Comparison of ENCODE assay signal across 18 mouse cellular contexts in the genomic region with DNA sequence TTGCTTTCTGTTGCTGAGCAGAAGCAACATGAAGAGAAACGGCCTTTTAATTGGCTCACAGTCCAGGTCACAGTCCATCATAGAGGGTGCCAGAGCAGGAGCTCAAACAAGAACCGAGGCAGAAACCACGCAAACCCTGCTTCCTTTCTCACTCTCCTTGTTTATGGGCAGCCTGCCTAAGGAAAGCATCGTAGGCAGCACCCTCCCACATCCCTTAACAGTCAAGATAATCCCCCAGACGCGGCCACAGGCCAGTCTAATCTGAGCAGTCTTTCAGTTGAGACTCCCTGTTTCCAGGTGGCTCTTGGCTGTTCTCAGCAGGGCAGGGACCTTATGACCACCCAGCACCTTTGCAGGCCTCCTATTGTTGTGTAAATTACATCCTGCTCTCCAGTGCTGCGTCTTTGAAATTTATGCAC. TPM values are rescaled to one million over a fixed set of nuclear protein-coding genes. Genes with fewer than 3 reads are reported as not detected.
A peak's percentile ranks its signal among the peaks of the same experiment; 100 is the strongest.
DNase-seq lines count a peak whose midpoint lies in the region; ATAC-seq and TF ChIP-seq lines count a peak whose summit lies in the region.
"Had no signal": no experiment of that assay in that cellular context is flagged by ENCODE, and none has a peak within 500 bp of the region (broad histone marks: within the 10 kb centered on the region; RNA-seq: fewer than 3 reads in every experiment).

No protein-coding gene starts in this region.

- ATAC-seq in hindbrain, embryonic 14.5 days (ENCODE audit: low FRiP score), result no peak
- ATAC-seq in midbrain, postnatal 0 days (ENCODE audit: low FRiP score), result no peak
- ATAC-seq in midbrain, embryonic 12.5 days (ENCODE audit: low FRiP score, low read depth), result peak; percentile 62; the same call in 1 of the 2 replicates

- H3K27me3 ChIP-seq in hindbrain, embryonic 10.5 days (ENCODE audit: insufficient read depth, poor library complexity, severe bottlenecking), result no peaks in the 10 kb centered on the region
- no peaks in the 10 kb centered on the region for H3K27me3 ChIP-seq in hindbrain, embryonic 14.5 days (ENCODE audit: control insufficient read depth, insufficient read depth, low read length)
- no peaks in the 10 kb centered on the region for H3K27me3 ChIP-seq in midbrain, embryonic 10.5 days (ENCODE audit: low read depth, poor library complexity, severe bottlenecking)
- no peaks in the 10 kb centered on the region for H3K27me3 ChIP-seq in midbrain, postnatal 0 days (ENCODE audit: insufficient read depth, low read length)
- H3K27me3 ChIP-seq in midbrain, embryonic 12.5 days, result no peaks in the 10 kb centered on the region
- H3K27me3 ChIP-seq: neural tube, embryonic 12.5 days had no signal

- H3K36me3 ChIP-seq in hindbrain, embryonic 10.5 days, result peaks cover 16% of the 10 kb centered on the region
- peaks cover 59% of the 10 kb centered on the region for H3K36me3 ChIP-seq in hindbrain, embryonic 14.5 days (replicated peaks; ENCODE audit: control insufficient read depth, insufficient read depth)
- peaks cover 10% of the 10 kb centered on the region for H3K36me3 ChIP-seq in midbrain, embryonic 10.5 days
- H3K36me3 ChIP-seq in midbrain, postnatal 0 days (ENCODE audit: insufficient read depth, low read length), result peaks cover 15% of the 10 kb centered on the region; the same call in 1 of the 2 replicates
- peaks cover 14% of the 10 kb centered on the region; the same call in 1 of the 2 replicates for H3K36me3 ChIP-seq in midbrain, embryonic 12.5 days

- no peak for TF ChIP-seq POLR2A in brain, embryonic 14.5 days (IDR thresholded peaks at IDR 0.05; ENCODE audit: borderline replicate concordance, extremely low read depth, insufficient read depth, insufficient read length, poor library complexity, severe bottlenecking)

- 25% methylated on average over 7 of the region's 7 CpGs for WGBS in hindbrain, embryonic 10.5 days
- 12% methylated on average over 7 of the region's 7 CpGs for WGBS in hindbrain, embryonic 14.5 days
- 20% methylated on average over 7 of the region's 7 CpGs for WGBS in midbrain, embryonic 10.5 days
- 12% methylated on average over 7 of the region's 7 CpGs for WGBS in midbrain, postnatal 0 days
- WGBS in midbrain, embryonic 12.5 days, result 12% methylated on average over 7 of the region's 7 CpGs

- H3K9ac ChIP-seq in hindbrain, embryonic 14.5 days, result no peak overlapping the region
- no peak overlapping the region for H3K9ac ChIP-seq in midbrain, postnatal 0 days (replicated peaks; ENCODE audit: low read length, poor library complexity, severe bottlenecking)
- H3K9ac ChIP-seq in midbrain, embryonic 12.5 days (replicated peaks), result 0 out of 2 replicates have a peak overlapping the region, but pooled peaks have one; percentile 11
- H3K9ac ChIP-seq: neural tube, embryonic 12.5 days had no signal

- peak overlapping the region; percentile 57 for H3K27ac ChIP-seq in hindbrain, embryonic 10.5 days
- H3K27ac ChIP-seq in hindbrain, embryonic 14.5 days, result no peak overlapping the region
- peak overlapping the region; percentile 61; the same call in 1 of the 2 replicates for H3K27ac ChIP-seq in midbrain, embryonic 10.5 days (replicated peaks)
- no peak overlapping the region for H3K27ac ChIP-seq in midbrain, postnatal 0 days (ENCODE audit: low read depth, low read length)
- peak overlapping the region; percentile 49 for H3K27ac ChIP-seq in midbrain, embryonic 12.5 days (replicated peaks)
- no peak overlapping the region for H3K27ac ChIP-seq in layer of hippocampus, adult 2 months
- H3K27ac ChIP-seq: heart, adult 2 months; neural tube, embryonic 12.5 days; stomach, postnatal 0 days had no signal

- DNase-seq in hindbrain, embryonic 10.5 days (ENCODE audit: low spot score), result peak; percentile 33
- no peak for DNase-seq in hindbrain, embryonic 14.5 days (ENCODE audit: low spot score)
- DNase-seq in midbrain, embryonic 10.5 days (ENCODE audit: low spot score), result peak; percentile 38
- no peak for DNase-seq in midbrain, postnatal 0 days (ENCODE audit: low spot score)
- peak; percentile 72 for DNase-seq in brain, embryonic 14.5 days (ENCODE audit: low read depth)
- no peak for DNase-seq in ovary, postnatal 14 days (ENCODE audit: low spot score)
- no peak for DNase-seq in layer of hippocampus, adult 2 months (ENCODE audit: low spot score in 2 of 2)
- DNase-seq: cerebellum, postnatal 14 days; heart, adult 2 months; heart, postnatal 10 days; right cerebral cortex, postnatal 25 days; thymus, postnatal 4 days had no signal

- no peak for TF ChIP-seq CTCF in midbrain, postnatal 0 days (IDR thresholded peaks at IDR 0.05)
- TF ChIP-seq CTCF in brain, embryonic 14.5 days (IDR thresholded peaks at IDR 0.05; ENCODE audit: borderline replicate concordance, extremely low read depth, insufficient read depth, insufficient read length), result no peak
- no peak for TF ChIP-seq CTCF in layer of hippocampus, adult 2 months (conservative IDR thresholded peaks at IDR 0.05)

- H3K4me2 ChIP-seq in hindbrain, embryonic 14.5 days (replicated peaks), result no peak overlapping the region
- H3K4me2 ChIP-seq in midbrain, postnatal 0 days (ENCODE audit: low read depth, low read length, poor library complexity, severe bottlenecking), result no peak overlapping the region
- H3K4me2 ChIP-seq in midbrain, embryonic 12.5 days (replicated peaks), result peak overlapping the region; percentile 19; the same call in 1 of the 2 replicates
- H3K4me2 ChIP-seq: neural tube, embryonic 12.5 days had no signal

- peaks cover 16% of the 10 kb centered on the region for H3K4me1 ChIP-seq in hindbrain, embryonic 10.5 days (replicated peaks)
- no peaks in the 10 kb centered on the region; the same call in 1 of the 2 replicates for H3K4me1 ChIP-seq in hindbrain, embryonic 14.5 days (replicated peaks; ENCODE audit: control insufficient read depth, insufficient read depth, low read length)
- peaks cover 14% of the 10 kb centered on the region for H3K4me1 ChIP-seq in midbrain, embryonic 10.5 days
- H3K4me1 ChIP-seq in midbrain, postnatal 0 days (ENCODE audit: insufficient read depth, low read length), result no peaks in the 10 kb centered on the region
- peaks cover 11% of the 10 kb centered on the region for H3K4me1 ChIP-seq in midbrain, embryonic 12.5 days

- no peak overlapping the region for H3K4me3 ChIP-seq in hindbrain, embryonic 10.5 days
- H3K4me3 ChIP-seq in hindbrain, embryonic 14.5 days (replicated peaks; ENCODE audit: low read length), result no peak overlapping the region
- H3K4me3 ChIP-seq in midbrain, embryonic 10.5 days, result no peak overlapping the region
- no peak overlapping the region for H3K4me3 ChIP-seq in midbrain, postnatal 0 days (ENCODE audit: low read depth, low read length)
- H3K4me3 ChIP-seq in midbrain, embryonic 12.5 days, result no peak overlapping the region
- no peak overlapping the region for H3K4me3 ChIP-seq in layer of hippocampus, adult 2 months
- H3K4me3 ChIP-seq: heart, adult 2 months; neural tube, embryonic 12.5 days had no signal

- no peaks in the 10 kb centered on the region for H3K9me3 ChIP-seq in hindbrain, embryonic 10.5 days
- H3K9me3 ChIP-seq in hindbrain, embryonic 14.5 days (ENCODE audit: control insufficient read depth, low read length), result no peaks in the 10 kb centered on the region
- H3K9me3 ChIP-seq in midbrain, embryonic 10.5 days (replicated peaks), result no peaks in the 10 kb centered on the region
- H3K9me3 ChIP-seq in midbrain, postnatal 0 days (ENCODE audit: low read length), result no peaks in the 10 kb centered on the region
- H3K9me3 ChIP-seq in midbrain, embryonic 12.5 days, result no peaks in the 10 kb centered on the region
- H3K9me3 ChIP-seq: neural tube, embryonic 12.5 days had no signal

RNA-seq across cellular contexts. Expression of a gene that starts 33.8 kb away (rescaled TPM):
- 6.9 and 7.0 TPM in 2 replicates for polyA plus RNA-seq in hindbrain, embryonic 10.5 days (2016; fragmentation: Nextera tagmentation; extraction: Ambion mirVana)
- 20.3 and 23.5 TPM in 2 replicates for polyA plus RNA-seq in hindbrain, embryonic 14.5 days (2014; fragmentation: Nextera tagmentation; extraction: Ambion mirVana)
- polyA plus RNA-seq in midbrain, embryonic 10.5 days (2016; fragmentation: Nextera tagmentation; extraction: Ambion mirVana), result 5.9 and 7.7 TPM in 2 replicates
- 35.3 and 37.6 TPM in 2 replicates for total RNA-seq in midbrain, postnatal 0 days (2014; rRNA removed)
- polyA plus RNA-seq in midbrain, postnatal 0 days (2015; fragmentation: Nextera tagmentation; extraction: Ambion mirVana), result 10.7 and 12.0 TPM in 2 replicates
- polyA plus RNA-seq in brain, embryonic 14.5 days (2012; rRNA removed), result 27.3 and 29.5 TPM in 2 replicates
- polyA plus RNA-seq in midbrain, embryonic 12.5 days (2016; fragmentation: Nextera tagmentation; extraction: Ambion mirVana), result 16.6 and 18.7 TPM in 2 replicates
- 10 to 100 TPM; 27.1 to 28.1 TPM for total RNA-seq in layer of hippocampus, adult 2 months (2021)

RNA-seq across cellular contexts. Expression of a gene that starts 39.7 kb away (rescaled TPM):
- 9.7 and 10.8 TPM in 2 replicates for polyA plus RNA-seq in hindbrain, embryonic 10.5 days (2016; fragmentation: Nextera tagmentation; extraction: Ambion mirVana)
- polyA plus RNA-seq in hindbrain, embryonic 14.5 days (2014; fragmentation: Nextera tagmentation; extraction: Ambion mirVana), result 1.7 and 1.8 TPM in 2 replicates
- polyA plus RNA-seq in midbrain, embryonic 10.5 days (2016; fragmentation: Nextera tagmentation; extraction: Ambion mirVana), result 5.4 and 8.9 TPM in 2 replicates
- total RNA-seq in midbrain, postnatal 0 days (2014; rRNA removed), result 4.6 TPM in 1 of 2 replicates, not detected in the other
- polyA plus RNA-seq in midbrain, postnatal 0 days (2015; fragmentation: Nextera tagmentation; extraction: Ambion mirVana), result 1.5 and 1.8 TPM in 2 replicates
- polyA plus RNA-seq in brain, embryonic 14.5 days (2012; rRNA removed), result 1.0 and 1.6 TPM in 2 replicates
- polyA plus RNA-seq in midbrain, embryonic 12.5 days (2016; fragmentation: Nextera tagmentation; extraction: Ambion mirVana), result 4.0 and 5.9 TPM in 2 replicates
- total RNA-seq in layer of hippocampus, adult 2 months (2021), result 1 to 10 TPM in 1 of 2 experiments, under 1 TPM in 1; 0.74 to 1.3 TPM

RNA-seq across cellular contexts. Expression of a gene that starts 49.0 kb away (rescaled TPM):
- polyA plus RNA-seq in hindbrain, embryonic 10.5 days (2016; fragmentation: Nextera tagmentation; extraction: Ambion mirVana), result 1.4 and 2.2 TPM in 2 replicates
- 3.2 and 4.4 TPM in 2 replicates for polyA plus RNA-seq in hindbrain, embryonic 14.5 days (2014; fragmentation: Nextera tagmentation; extraction: Ambion mirVana)
- polyA plus RNA-seq in midbrain, embryonic 10.5 days (2016; fragmentation: Nextera tagmentation; extraction: Ambion mirVana), result 0.57 and 1.3 TPM in 2 replicates
- 4.5 and 5.8 TPM in 2 replicates for total RNA-seq in midbrain, postnatal 0 days (2014; rRNA removed)
- polyA plus RNA-seq in midbrain, postnatal 0 days (2015; fragmentation: Nextera tagmentation; extraction: Ambion mirVana), result 6.9 and 7.2 TPM in 2 replicates
- 1.3 and 1.5 TPM in 2 replicates for polyA plus RNA-seq in brain, embryonic 14.5 days (2012; rRNA removed)
- polyA plus RNA-seq in midbrain, embryonic 12.5 days (2016; fragmentation: Nextera tagmentation; extraction: Ambion mirVana), result 0.43 and 0.78 TPM in 2 replicates
- 1 to 10 TPM; 2.2 to 4.1 TPM for total RNA-seq in layer of hippocampus, adult 2 months (2021)
- total RNA-seq: heart, adult 2 months; heart, postnatal 10 days; megakaryocyte, adult 5-6 weeks had no signal
- polyA plus RNA-seq: heart, adult 2 months; limb, embryonic 11.5 days; liver, embryonic 16.5 days; stomach, postnatal 0 days had no signal

Comparison
In these comparisons a context has a peak if more than half of its experiments do, and no peak if none do; other contexts are left out.
1. DNase-seq: peak in hindbrain, embryonic 10.5 days (single experiment), midbrain, embryonic 10.5 days (single experiment) and brain, embryonic 14.5 days (single experiment); none in hindbrain, embryonic 14.5 days (single experiment), midbrain, postnatal 0 days (single experiment), ovary, postnatal 14 days (single experiment) and layer of hippocampus, adult 2 months (0 of 2).
2. H3K27ac ChIP-seq: peak in hindbrain, embryonic 10.5 days (single experiment), midbrain, embryonic 10.5 days (single experiment) and midbrain, embryonic 12.5 days (single experiment); none in hindbrain, embryonic 14.5 days (single experiment), midbrain, postnatal 0 days (single experiment) and layer of hippocampus, adult 2 months (single experiment).